In the genomic region with DNA sequence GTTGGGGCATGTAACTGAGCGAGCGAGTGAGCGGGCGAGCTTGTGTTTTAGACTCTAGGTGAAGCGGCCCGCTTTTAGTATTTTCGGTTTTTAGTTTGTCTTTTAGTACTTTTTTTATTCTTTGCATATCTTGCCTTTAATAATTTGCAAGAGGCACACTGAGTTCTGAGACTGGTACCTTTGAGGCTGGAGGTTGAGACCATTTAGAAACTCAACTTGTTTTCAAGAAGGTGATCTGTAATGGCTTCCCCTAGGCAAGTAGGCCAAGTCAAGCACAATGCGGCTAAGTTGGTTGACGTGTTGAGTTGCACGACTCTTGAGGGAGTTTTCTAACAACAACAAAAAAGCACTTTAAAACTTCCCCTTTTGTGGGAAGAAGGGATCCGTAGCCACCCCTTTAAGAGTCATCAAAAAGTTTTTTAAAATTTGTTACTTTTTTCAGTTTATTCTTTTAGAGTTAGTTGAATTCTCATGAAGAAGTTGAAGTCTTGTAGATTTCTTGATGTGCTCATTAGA, we compare ENCODE assay signal across 9 mouse cellular contexts. TPM values are rescaled to one million over a fixed set of nuclear protein-coding genes. Genes with fewer than 3 reads are reported as not detected.
DNase-seq lines count a peak whose midpoint lies in the region; ATAC-seq and TF ChIP-seq lines count a peak whose summit lies in the region.
"Had no signal": no experiment of that assay in that cellular context is flagged by ENCODE, and none has a peak within 500 bp of the region (broad histone marks: within the 10 kb centered on the region; RNA-seq: fewer than 3 reads in every experiment).

No protein-coding gene starts in this region.

- H3K4me3 ChIP-seq in gastrocnemius, adult 2 months, result peak overlapping the region; percentile 96
- peak overlapping the region; percentile 97 for H3K4me3 ChIP-seq in liver, embryonic 12.5 days

- DNase-seq in gastrocnemius, adult 2 months, result no peak
- DNase-seq in gastrocnemius, postnatal 14 days, result no peak
- DNase-seq in MEL-GATA-1-ER (ENCODE audit: extremely low read depth, low read depth), result peak; percentile 78
- peak; percentile 26 for DNase-seq in gonadal fat pad, adult 2 months (ENCODE audit: low read depth)
- no peak for DNase-seq in gastrocnemius, postnatal 10 days
- no peak for DNase-seq in adrenal gland, adult 2 months

- peak overlapping the region; percentile 98 for H3K4me2 ChIP-seq in liver, embryonic 12.5 days

- H3K27me3 ChIP-seq in liver, embryonic 12.5 days (replicated peaks), result no peaks in the 10 kb centered on the region
- H3K27me3 ChIP-seq: Patski had no signal

- no peaks in the 10 kb centered on the region for H3K9me3 ChIP-seq in liver, embryonic 12.5 days (replicated peaks)

- intact Hi-C loops in gastrocnemius, adult 2 months (cut with DNase I), result loop anchor here (5.0 kb wide), 1 partner anchor 40 kb away; no protein-coding TSS in a partner anchor
- intact Hi-C loops in gastrocnemius, postnatal 14 days (cut with DNase I; ENCODE audit: low total_unique reads), result no loop called here

- H3K9ac ChIP-seq in liver, embryonic 12.5 days, result peak overlapping the region; percentile 96

- H3K4me1 ChIP-seq in liver, embryonic 12.5 days, result peaks cover 31% of the 10 kb centered on the region

- TF ChIP-seq CTCF in gastrocnemius, adult 2 months (IDR thresholded peaks at IDR 0.05), result no peak

- ATAC-seq in liver, embryonic 12.5 days, result no peak
- peak; percentile 45; the same call in 1 of the 2 replicates for ATAC-seq in neutrophil, adult 5-6 weeks (ENCODE audit: extremely low read depth, insufficient number of reproducible peaks, low FRiP score, poor library complexity, severe bottlenecking)

- H3K27ac ChIP-seq in gastrocnemius, adult 2 months, result peak overlapping the region; percentile 90
- H3K27ac ChIP-seq in liver, embryonic 12.5 days, result peak overlapping the region; percentile 91

- 4% methylated on average over 11 of the region's 11 CpGs for WGBS in liver, embryonic 12.5 days (ENCODE audit: insufficient replicate concordance)

- H3K36me3 ChIP-seq in liver, embryonic 12.5 days, result peaks cover 40% of the 10 kb centered on the region

RNA-seq across cellular contexts. Expression of gene Rest, which starts 1.7 kb away (rescaled TPM):
- total RNA-seq in gastrocnemius, adult 2 months (2021), result 1 to 10 TPM; 7.8 to 9.2 TPM
- total RNA-seq in gastrocnemius, postnatal 14 days (2021), result 10 to 100 TPM in 1 of 2 experiments, 1 to 10 TPM in 1; 9.8 to 11.4 TPM
- polyA plus RNA-seq in gonadal fat pad, adult 2 months (2012; rRNA removed), result 9.1 and 13.8 TPM in 2 replicates
- polyA plus RNA-seq in liver, embryonic 12.5 days (2016; fragmentation: Nextera tagmentation; extraction: Ambion mirVana), result 12.3 and 12.9 TPM in 2 replicates
- 62.9 and 70.3 TPM in 2 replicates for total RNA-seq in neutrophil, adult 5-6 weeks (2017)
- 10 to 100 TPM; 14.4 to 17.1 TPM for total RNA-seq in gastrocnemius, postnatal 10 days (2021)
- 10 to 100 TPM; 18.9 to 19.6 TPM for total RNA-seq in adrenal gland, adult 2 months (2021)
- 6.9 and 7.8 TPM in 2 replicates for polyA plus RNA-seq in adrenal gland, adult 2 months (2012; rRNA removed)

RNA-seq across cellular contexts. Expression of gene Noa1, which starts 42.9 kb away (rescaled TPM):
- 10 to 100 TPM; 12.8 to 20.4 TPM for total RNA-seq in gastrocnemius, adult 2 months (2021)
- 10 to 100 TPM; 15.8 to 17.6 TPM for total RNA-seq in gastrocnemius, postnatal 14 days (2021)
- 9.6 and 11.3 TPM in 2 replicates for polyA plus RNA-seq in gonadal fat pad, adult 2 months (2012; rRNA removed)
- polyA plus RNA-seq in liver, embryonic 12.5 days (2016; fragmentation: Nextera tagmentation; extraction: Ambion mirVana), result 40.7 and 44.9 TPM in 2 replicates
- 5.5 and 5.8 TPM in 2 replicates for total RNA-seq in neutrophil, adult 5-6 weeks (2017)
- 10 to 100 TPM; 13.7 to 14.9 TPM for total RNA-seq in gastrocnemius, postnatal 10 days (2021)
- total RNA-seq in adrenal gland, adult 2 months (2021), result 10 to 100 TPM; 28.7 to 29.5 TPM
- polyA plus RNA-seq in adrenal gland, adult 2 months (2012; rRNA removed), result 30.2 and 31.6 TPM in 2 replicates

RNA-seq across cellular contexts. Expression of gene Polr2b, which starts 43.0 kb away (rescaled TPM):
- total RNA-seq in gastrocnemius, adult 2 months (2021), result 10 to 100 TPM; 26.3 to 30.2 TPM
- total RNA-seq in gastrocnemius, postnatal 14 days (2021), result 10 to 100 TPM; 22.1 to 23.4 TPM
- polyA plus RNA-seq in gonadal fat pad, adult 2 months (2012; rRNA removed), result 15.5 and 19.6 TPM in 2 replicates
- 46.0 and 49.1 TPM in 2 replicates for polyA plus RNA-seq in liver, embryonic 12.5 days (2016; fragmentation: Nextera tagmentation; extraction: Ambion mirVana)
- total RNA-seq in neutrophil, adult 5-6 weeks (2017), result 97.9 and 120 TPM in 2 replicates
- total RNA-seq in gastrocnemius, postnatal 10 days (2021), result 10 to 100 TPM; 26.1 to 27.7 TPM
- total RNA-seq in adrenal gland, adult 2 months (2021), result 10 to 100 TPM; 67.5 to 95.1 TPM
- polyA plus RNA-seq in adrenal gland, adult 2 months (2012; rRNA removed), result 20.7 and 37.6 TPM in 2 replicates

RNA-seq across cellular contexts. Expression of gene Spink2, which starts 55.7 kb away (rescaled TPM):
- not detected for total RNA-seq in gastrocnemius, adult 2 months (2021)
- total RNA-seq in gastrocnemius, postnatal 14 days (2021), result under 1 TPM in 1 of 2 experiments, not detected in 1; 0.72 TPM
- 693 and 1,083 TPM in 2 replicates for polyA plus RNA-seq in gonadal fat pad, adult 2 months (2012; rRNA removed)
- polyA plus RNA-seq in liver, embryonic 12.5 days (2016; fragmentation: Nextera tagmentation; extraction: Ambion mirVana), result 0.23 TPM in 1 of 2 replicates, not detected in the other
- total RNA-seq in neutrophil, adult 5-6 weeks (2017), result not detected in 2 replicates
- under 1 TPM; 0.81 to 0.96 TPM for total RNA-seq in gastrocnemius, postnatal 10 days (2021)
- total RNA-seq in adrenal gland, adult 2 months (2021), result under 1 TPM in 1 of 2 experiments, not detected in 1; 0.52 TPM
- 0.20 TPM in 1 of 2 replicates, not detected in the other for polyA plus RNA-seq in adrenal gland, adult 2 months (2012; rRNA removed)
- polyA plus RNA-seq: Patski had no signal

Comparison
In these comparisons a context has a peak if more than half of its experiments do, and no peak if none do; other contexts are left out.
1. DNase-seq: peak in MEL-GATA-1-ER (single experiment) and gonadal fat pad, adult 2 months (single experiment); none in gastrocnemius, adult 2 months (single experiment), gastrocnemius, postnatal 14 days (single experiment), gastrocnemius, postnatal 10 days (single experiment) and adrenal gland, adult 2 months (single experiment).